Mouse (Mus musculus) liver, postnatal 0 days (tissue): ENCODE measurements around the gene Tmem106a.

Source experiments
- CTCF ChIP-seq: sonication (generic); IDR thresholded peaks from 2 replicates; pipeline ENCODE4 v1.5.1; 2016; ENCODE audit warnings: antibody characterized with exemption, low read depth
- EP300 ChIP-seq: IDR thresholded peaks from 2 replicates; pipeline ENCODE4 v1.6.1; 2016; ENCODE audit warnings: antibody characterized with exemption, low read depth, mild to moderate bottlenecking

- TF ChIP-seq CTCF (no peak), EP300 (no peak)
Observed at GRCm38 (mm10) chr11:101589989-101590624, 8.1 kb downstream of the Tmem106a start.
